Mouse (Mus musculus): ENCODE measurements around the gene Meltf. TPM values are rescaled to one million over a fixed set of nuclear protein-coding genes. Genes with fewer than 3 reads are reported as not detected.

Gene Meltf
- polyA plus RNA-seq, 1 experiment from 2014 or later = 4.8 TPM

GRCm38 (mm10) chr16:31926091-31926490, 47.5 kb downstream of the Meltf start:
- no peak overlapping the region for H3K27ac ChIP-seq (ENCODE audit: low read length)
- no peak for ATAC-seq (ENCODE audit: insufficient read depth, low FRiP score)

DNA sequence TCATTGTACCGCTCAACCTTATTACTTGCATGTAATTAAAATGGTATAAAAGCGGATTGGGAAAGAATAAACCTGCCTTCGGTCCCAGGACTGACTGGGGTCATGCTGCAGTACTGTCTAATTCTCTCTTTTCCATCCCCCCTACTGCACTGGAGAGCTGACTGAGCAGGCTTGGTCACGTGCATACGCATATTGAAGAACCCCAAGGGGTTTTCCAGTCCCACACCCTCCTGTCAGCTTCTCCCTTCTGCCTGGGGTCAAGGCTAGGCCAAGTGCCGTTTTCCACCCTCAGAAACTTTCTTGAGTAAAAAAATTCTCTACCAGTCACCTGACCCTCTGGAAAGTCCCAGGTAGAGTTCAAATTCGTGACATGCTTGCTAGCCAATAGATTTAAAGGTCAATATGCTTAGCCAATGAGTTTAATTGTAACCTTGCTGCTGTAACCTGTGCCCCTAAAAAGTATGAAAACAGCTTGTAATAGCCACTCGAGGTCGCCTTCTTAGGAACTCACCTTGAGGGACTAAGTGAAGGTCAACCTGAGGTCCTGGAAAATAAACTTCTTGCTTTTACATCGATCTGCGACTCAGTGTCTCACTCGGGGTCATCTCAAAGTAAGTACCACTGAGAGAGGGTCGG, 48.1 kb downstream of the Meltf start:
- Histone ChIP-seq H3K9ac (ENCODE audit: low read length) (no peak overlapping the region), H3K9me3 (replicated peaks; ENCODE audit: control insufficient read depth, low read length) (no peaks in the 10 kb centered on the region), H3K4me1 (ENCODE audit: control insufficient read depth, insufficient read depth, low read length) (no peaks in the 10 kb centered on the region), H3K36me3 (ENCODE audit: control insufficient read depth, insufficient read depth, low read length) (no peaks in the 10 kb centered on the region), H3K4me2 (ENCODE audit: low read depth, low read length) (no peak overlapping the region), H3K27me3 (ENCODE audit: control insufficient read depth, insufficient read depth, low read length) (no peaks in the 10 kb centered on the region), H3K27ac (ENCODE audit: low read length) (no peak overlapping the region; the same call in 1 of the 2 replicates), H3K4me3 (replicated peaks; ENCODE audit: low read length) (no peak overlapping the region)
- ATAC-seq (ENCODE audit: insufficient read depth, low FRiP score) = no peak
- WGBS = 72% methylated on average over 13 of the region's 13 CpGs

More at GRCm38 (mm10) chr16:31926091-31926490, 47.5 kb downstream of the Meltf start:
- Histone ChIP-seq H3K9ac (ENCODE audit: low read length) (no peak overlapping the region), H3K4me2 (ENCODE audit: low read depth, low read length) (no peak overlapping the region), H3K9me3 (replicated peaks; ENCODE audit: control insufficient read depth, low read length) (no peaks in the 10 kb centered on the region), H3K36me3 (ENCODE audit: control insufficient read depth, insufficient read depth, low read length) (no peaks in the 10 kb centered on the region), H3K27me3 (ENCODE audit: control insufficient read depth, insufficient read depth, low read length) (no peaks in the 10 kb centered on the region), H3K4me3 (replicated peaks; ENCODE audit: low read length) (no peak overlapping the region), H3K4me1 (ENCODE audit: control insufficient read depth, insufficient read depth, low read length) (no peaks in the 10 kb centered on the region)
- 63% methylated on average over 6 of the region's 6 CpGs for WGBS

DNA sequence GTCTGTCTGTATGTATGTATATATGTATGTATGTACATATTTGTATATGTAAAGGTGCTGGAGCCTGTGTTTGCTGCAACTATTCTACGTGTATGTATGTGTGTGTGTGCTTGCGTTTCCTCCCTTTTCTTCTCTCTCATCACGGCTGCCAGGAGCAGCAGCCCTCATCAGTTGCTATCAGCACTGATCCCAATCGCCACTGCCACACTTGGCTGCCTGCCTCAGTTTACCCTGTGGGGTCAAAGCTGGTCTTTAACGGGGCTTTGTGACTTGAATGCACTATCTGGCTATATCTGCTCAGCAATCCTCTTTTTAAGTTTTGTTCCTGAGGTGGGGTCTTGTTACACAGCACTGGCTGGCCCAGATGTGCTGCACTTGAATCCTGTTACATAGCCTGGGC, 48.8 kb downstream of the Meltf start:
- Histone ChIP-seq H3K4me3 (replicated peaks; ENCODE audit: low read length) (no peak overlapping the region), H3K4me2 (ENCODE audit: low read depth, low read length) (no peak overlapping the region), H3K9ac (ENCODE audit: low read length) (no peak overlapping the region), H3K27ac (ENCODE audit: low read length) (no peak overlapping the region), H3K36me3 (ENCODE audit: control insufficient read depth, insufficient read depth, low read length) (no peaks in the 10 kb centered on the region), H3K27me3 (ENCODE audit: control insufficient read depth, insufficient read depth, low read length) (no peaks in the 10 kb centered on the region), H3K4me1 (ENCODE audit: control insufficient read depth, insufficient read depth, low read length) (no peaks in the 10 kb centered on the region), H3K9me3 (replicated peaks; ENCODE audit: control insufficient read depth, low read length) (no peaks in the 10 kb centered on the region)
- WGBS = 79% methylated on average over 5 of the region's 5 CpGs
- no peak for ATAC-seq (ENCODE audit: insufficient read depth, low FRiP score)

- ATAC-seq (ENCODE audit: insufficient read depth, low FRiP score) = no peak
- Histone ChIP-seq H3K27me3 (ENCODE audit: control insufficient read depth, insufficient read depth, low read length) (peaks cover 25% of the 10 kb centered on the region; the same call in 1 of the 2 replicates), H3K36me3 (ENCODE audit: control insufficient read depth, insufficient read depth, low read length) (no peaks in the 10 kb centered on the region), H3K9me3 (replicated peaks; ENCODE audit: control insufficient read depth, low read length) (no peaks in the 10 kb centered on the region), H3K4me2 (ENCODE audit: low read depth, low read length) (peak overlapping the region; percentile 10; the same call in 1 of the 2 replicates), H3K4me3 (replicated peaks; ENCODE audit: low read length) (no peak overlapping the region), H3K4me1 (ENCODE audit: control insufficient read depth, insufficient read depth, low read length) (peaks cover 19% of the 10 kb centered on the region), H3K9ac (ENCODE audit: low read length) (no peak overlapping the region), H3K27ac (ENCODE audit: low read length) (no peak overlapping the region)
- 46% methylated on average over 17 of the region's 17 CpGs for WGBS
These were observed 52.7 kb downstream of the Meltf start for GRCm38 (mm10) chr16:31931330-31931729.

DNA sequence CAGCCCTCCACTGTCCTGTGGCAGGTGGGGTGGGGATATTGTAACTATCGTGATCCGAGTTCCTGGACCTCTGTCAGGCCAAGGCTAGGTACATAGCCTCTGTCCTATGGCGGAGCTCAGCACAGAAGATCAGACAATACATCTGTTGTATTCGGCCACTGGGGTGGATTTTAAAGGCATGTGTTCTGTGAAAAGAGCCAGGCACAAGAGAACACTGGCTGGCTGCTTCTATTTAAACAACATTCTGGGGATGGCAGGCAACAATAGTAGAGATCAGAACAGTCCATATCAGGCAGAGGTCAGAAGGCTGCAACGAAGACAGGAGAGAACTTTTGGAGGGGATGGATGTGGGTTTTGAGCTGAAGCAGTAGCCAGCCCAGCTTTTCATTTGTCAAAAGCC, 53.6 kb downstream of the Meltf start:
- Histone ChIP-seq H3K4me2 (ENCODE audit: low read depth, low read length) (peak overlapping the region; percentile 73; the same call in 1 of the 2 replicates), H3K4me1 (ENCODE audit: control insufficient read depth, insufficient read depth, low read length) (peaks cover 19% of the 10 kb centered on the region), H3K9me3 (replicated peaks; ENCODE audit: control insufficient read depth, low read length) (no peaks in the 10 kb centered on the region), H3K36me3 (ENCODE audit: control insufficient read depth, insufficient read depth, low read length) (no peaks in the 10 kb centered on the region), H3K4me3 (replicated peaks; ENCODE audit: low read length) (no peak overlapping the region), H3K9ac (ENCODE audit: low read length) (no peak overlapping the region), H3K27me3 (ENCODE audit: control insufficient read depth, insufficient read depth, low read length) (peaks cover 26% of the 10 kb centered on the region; the same call in 1 of the 2 replicates), H3K27ac (ENCODE audit: low read length) (no peak overlapping the region)
- ATAC-seq (ENCODE audit: insufficient read depth, low FRiP score) = no peak
- 63% methylated on average over 5 of the region's 5 CpGs for WGBS

- WGBS = under 1% methylated on average over 50 of the region's 50 CpGs
- H3K27ac ChIP-seq (ENCODE audit: low read length) = peak overlapping the region; percentile 54
These were observed 54.5 kb downstream of the Meltf start for GRCm38 (mm10) chr16:31932840-31933697.

DNA sequence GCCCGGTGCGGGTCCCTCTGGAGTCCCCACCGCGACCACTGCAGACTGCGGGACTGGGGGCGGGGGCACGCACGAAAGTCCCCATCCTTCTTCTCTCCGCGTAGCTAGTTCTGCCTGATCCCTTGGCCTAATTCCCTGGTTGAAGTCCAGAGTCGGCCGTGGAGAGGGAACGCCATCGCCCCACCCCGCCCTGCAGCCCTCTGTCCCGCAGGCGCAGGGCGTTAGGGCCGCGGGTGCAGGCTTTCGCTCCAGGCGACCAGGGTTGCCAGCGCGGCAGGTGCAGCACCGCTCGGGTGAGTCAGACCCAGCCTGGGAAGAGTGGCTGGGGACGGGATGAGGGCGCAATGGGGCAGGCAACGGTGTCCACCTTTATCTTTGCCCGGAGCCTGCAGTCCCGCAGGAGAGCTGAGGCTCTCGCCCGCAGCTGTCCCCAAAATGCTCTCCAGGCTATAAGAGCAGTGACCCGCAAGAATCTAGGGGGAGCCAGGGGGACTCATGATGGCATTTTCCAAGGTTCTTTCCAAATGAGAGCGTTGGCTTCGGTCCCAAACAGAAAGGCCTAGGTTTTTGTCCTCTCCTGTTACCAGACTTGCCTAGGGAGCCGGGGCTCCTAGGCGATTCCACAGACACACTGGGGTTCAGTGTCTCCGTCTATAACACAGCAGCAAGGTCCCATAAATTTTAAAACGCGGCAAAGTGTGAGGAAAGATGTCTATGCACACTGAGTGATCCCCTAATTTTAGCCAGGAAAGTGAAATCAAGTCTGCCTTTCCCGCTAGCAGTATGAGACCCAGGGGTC, 55.3 kb downstream of the Meltf start, which contains the start of gene Pigz:
TSS of gene Pigz (plus strand) at position 101 of the 799 bp plus-strand sequence.
- H3K27me3 ChIP-seq (ENCODE audit: control insufficient read depth, insufficient read depth, low read length) = peaks cover 26% of the 10 kb centered on the region; the same call in 1 of the 2 replicates
- no peaks in the 10 kb centered on the region for H3K9me3 ChIP-seq (replicated peaks; ENCODE audit: control insufficient read depth, low read length)
- 11% methylated on average over 42 of the region's 42 CpGs for WGBS
- no peak; the same call in 1 of the 2 replicates for ATAC-seq (ENCODE audit: insufficient read depth, low FRiP score)
- H3K4me3 ChIP-seq (replicated peaks; ENCODE audit: low read length) = peak within 1 kb of the TSS; percentile 51
- peak within 1 kb of the TSS; percentile 73 for H3K4me2 ChIP-seq (ENCODE audit: low read depth, low read length)
- H3K27ac ChIP-seq (ENCODE audit: low read length) = peak within 1 kb of the TSS; percentile 54
- H3K36me3 ChIP-seq (ENCODE audit: control insufficient read depth, insufficient read depth, low read length) = no peaks in the 10 kb centered on the region
- H3K9ac ChIP-seq (ENCODE audit: low read length) = peak within 1 kb of the TSS; percentile 62
- peaks cover 19% of the 10 kb centered on the region for H3K4me1 ChIP-seq (ENCODE audit: control insufficient read depth, insufficient read depth, low read length)

More at GRCm38 (mm10) chr16:31932840-31933697, 54.5 kb downstream of the Meltf start:
- Histone ChIP-seq H3K4me2 (ENCODE audit: low read depth, low read length) (peak overlapping the region; percentile 73), H3K4me3 (replicated peaks; ENCODE audit: low read length) (peak overlapping the region; percentile 51), H3K36me3 (ENCODE audit: control insufficient read depth, insufficient read depth, low read length) (no peaks in the 10 kb centered on the region), H3K9ac (ENCODE audit: low read length) (peak overlapping the region; percentile 62), H3K4me1 (ENCODE audit: control insufficient read depth, insufficient read depth, low read length) (peaks cover 19% of the 10 kb centered on the region), H3K9me3 (replicated peaks; ENCODE audit: control insufficient read depth, low read length) (no peaks in the 10 kb centered on the region), H3K27me3 (ENCODE audit: control insufficient read depth, insufficient read depth, low read length) (peaks cover 26% of the 10 kb centered on the region; the same call in 1 of the 2 replicates)
- peak; percentile 89 for ATAC-seq (ENCODE audit: insufficient read depth, low FRiP score)

- Histone ChIP-seq H3K9ac (ENCODE audit: low read length) (peak overlapping the region; percentile 55; the same call in 1 of the 2 replicates), H3K4me3 (replicated peaks; ENCODE audit: low read length) (peak overlapping the region; percentile 29; the same call in 1 of the 2 replicates)
- WGBS = 28% methylated on average over 13 of the region's 13 CpGs
These were observed 56.0 kb downstream of the Meltf start for GRCm38 (mm10) chr16:31934550-31935010.

More at GRCm38 (mm10) chr16:31934550-31935010, 56.0 kb downstream of the Meltf start:
- ATAC-seq (ENCODE audit: insufficient read depth, low FRiP score) = no peak
- Histone ChIP-seq H3K27me3 (ENCODE audit: control insufficient read depth, insufficient read depth, low read length) (peaks cover 26% of the 10 kb centered on the region; the same call in 1 of the 2 replicates), H3K36me3 (ENCODE audit: control insufficient read depth, insufficient read depth, low read length) (no peaks in the 10 kb centered on the region), H3K27ac (ENCODE audit: low read length) (no peak overlapping the region), H3K4me1 (ENCODE audit: control insufficient read depth, insufficient read depth, low read length) (peaks cover 19% of the 10 kb centered on the region), H3K9me3 (replicated peaks; ENCODE audit: control insufficient read depth, low read length) (no peaks in the 10 kb centered on the region), H3K4me2 (ENCODE audit: low read depth, low read length) (peak overlapping the region; percentile 73)

Data from stomach, embryonic 16.5 days (tissue).